Mouse (Mus musculus): Measurements from ENCODE around the gene Cdon.

GRCm38 (mm10) chr9:35430476-35430875 is 9.5 kb downstream of the Cdon start:
- no peak for TF ChIP-seq CTCF (IDR thresholded peaks at IDR 0.05; ENCODE audit: borderline replicate concordance, insufficient read depth, low read depth, low read length)
- TF ChIP-seq POLR2A (IDR thresholded peaks at IDR 0.05; ENCODE audit: borderline replicate concordance, insufficient read depth, low read length) = no peak

Data from cerebellum, adult 2 months (tissue).